ENCODE assay signal across 34 mouse cellular contexts in the genomic region with DNA sequence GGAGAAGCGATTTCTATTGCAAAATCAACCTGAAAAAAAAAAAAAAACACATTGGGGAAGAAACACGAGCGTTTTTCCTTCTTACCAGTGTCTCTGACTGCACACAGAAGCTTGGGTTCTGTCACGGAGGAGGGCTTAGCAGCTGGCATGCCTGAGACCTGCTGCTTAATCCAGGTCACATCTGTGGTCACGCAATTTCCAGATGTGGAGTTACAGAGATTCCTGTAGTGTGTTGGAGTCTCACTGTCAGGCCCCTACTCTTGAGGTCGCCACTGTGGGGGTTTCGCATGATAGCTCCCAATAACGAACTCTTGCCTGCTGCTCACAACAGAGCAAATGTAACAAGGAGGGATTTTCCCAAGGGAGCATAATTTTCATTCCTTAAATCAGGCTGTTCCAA. TPM values are rescaled to one million over a fixed set of nuclear protein-coding genes. Genes with fewer than 3 reads are reported as not detected.
DNase-seq lines count a peak whose midpoint lies in the region; ATAC-seq lines count a peak whose summit lies in the region.
"Had no signal": no experiment of that assay in that cellular context is flagged by ENCODE, and none has a peak within 500 bp of the region (broad histone marks: within the 10 kb centered on the region; RNA-seq: fewer than 3 reads in every experiment).

No protein-coding gene starts in this region.

- no peak overlapping the region for H3K4me2 ChIP-seq in limb, embryonic 11.5 days (ENCODE audit: low read depth, severe bottlenecking)
- H3K4me2 ChIP-seq in embryonic facial prominence, embryonic 14.5 days (ENCODE audit: low read depth, low read length): no peak overlapping the region
- H3K4me2 ChIP-seq: embryonic facial prominence, embryonic 12.5 days; forebrain, embryonic 13.5 days; heart, embryonic 12.5 days; heart, embryonic 15.5 days; hindbrain, embryonic 13.5 days; intestine, embryonic 15.5 days had no signal

- DNase-seq in limb, embryonic 11.5 days (ENCODE audit: low spot score): peak; percentile 75
- DNase-seq in limb, embryonic 10.5 days (ENCODE audit: low spot score): no peak
- peak; percentile 23 for DNase-seq in 3T3-L1 (ENCODE audit: low read depth, low spot score)
- DNase-seq in embryo, embryonic 11 days: peak; percentile 54
- DNase-seq in embryonic facial prominence, embryonic 14.5 days (ENCODE audit: low spot score): peak; percentile 37
- no peak for DNase-seq in cerebellum, postnatal 14 days
- DNase-seq in ovary, postnatal 14 days (ENCODE audit: low spot score): no peak
- DNase-seq in MN1 (ENCODE audit: low spot score): no peak
- DNase-seq: adrenal gland, adult 8-10 months; adrenal gland, postnatal 25 days; cerebellum, adult 18-20 months; cerebellum, adult 9-10 months; cerebellum, postnatal 25 days; gastrocnemius, postnatal 25 days; heart, adult 18-20 months; heart, postnatal 10 days; heart, postnatal 36 days; kidney, adult 11 months had no signal

- no peak overlapping the region for H3K27ac ChIP-seq in limb, embryonic 11.5 days (replicated peaks; ENCODE audit: low read depth, low read length)
- H3K27ac ChIP-seq in limb, embryonic 10.5 days: no peak overlapping the region
- H3K27ac ChIP-seq in embryonic facial prominence, embryonic 14.5 days (replicated peaks; ENCODE audit: low read depth, low read length): no peak overlapping the region
- H3K27ac ChIP-seq: embryonic facial prominence, embryonic 12.5 days; forebrain, embryonic 13.5 days; heart, embryonic 15.5 days; hindbrain, embryonic 10.5 days; hindbrain, embryonic 13.5 days; intestine, embryonic 15.5 days had no signal

- no peaks in the 10 kb centered on the region for H3K36me3 ChIP-seq in limb, embryonic 11.5 days (ENCODE audit: control insufficient read depth, insufficient read depth, low read length)
- H3K36me3 ChIP-seq in limb, embryonic 10.5 days: no peaks in the 10 kb centered on the region
- H3K36me3 ChIP-seq in embryonic facial prominence, embryonic 14.5 days (ENCODE audit: control insufficient read depth, insufficient read depth, low read length): no peaks in the 10 kb centered on the region
- H3K36me3 ChIP-seq: embryonic facial prominence, embryonic 12.5 days; heart, embryonic 12.5 days; heart, embryonic 15.5 days; hindbrain, embryonic 10.5 days; hindbrain, embryonic 13.5 days; intestine, embryonic 15.5 days had no signal

- H3K9me3 ChIP-seq in limb, embryonic 11.5 days (ENCODE audit: control insufficient read depth, low read length): no peaks in the 10 kb centered on the region
- H3K9me3 ChIP-seq in limb, embryonic 10.5 days (replicated peaks): no peaks in the 10 kb centered on the region
- H3K9me3 ChIP-seq in embryonic facial prominence, embryonic 14.5 days (ENCODE audit: control insufficient read depth, low read length): no peaks in the 10 kb centered on the region
- H3K9me3 ChIP-seq: embryonic facial prominence, embryonic 12.5 days; forebrain, embryonic 13.5 days; heart, embryonic 12.5 days; heart, embryonic 15.5 days; hindbrain, embryonic 10.5 days; hindbrain, embryonic 13.5 days; intestine, embryonic 15.5 days had no signal

- peak; percentile 49; the same call in 1 of the 2 replicates for ATAC-seq in limb, embryonic 11.5 days (ENCODE audit: insufficient number of reproducible peaks, low FRiP score, low TSS enrichment, low read depth)
- ATAC-seq in embryonic facial prominence, embryonic 14.5 days (ENCODE audit: low read depth): no peak
- ATAC-seq: activated CD4-positive, CD25-positive, alpha-beta regulatory T cell, adult 4 months; CD4-positive, CD25-positive, alpha-beta regulatory T cell, adult 4 months; forebrain, embryonic 13.5 days; forebrain, embryonic 16.5 days; hindbrain, embryonic 16.5 days; intestine, embryonic 15.5 days had no signal

- 20% methylated on average over 8 of the region's 8 CpGs for WGBS in limb, embryonic 11.5 days
- WGBS in limb, embryonic 10.5 days: 24% methylated on average over 8 of the region's 8 CpGs
- WGBS in embryonic facial prominence, embryonic 14.5 days: 15% methylated on average over 8 of the region's 8 CpGs

- peaks cover 27% of the 10 kb centered on the region for H3K27me3 ChIP-seq in limb, embryonic 11.5 days (ENCODE audit: control insufficient read depth, insufficient read depth, low read length)
- peaks cover 65% of the 10 kb centered on the region for H3K27me3 ChIP-seq in limb, embryonic 10.5 days (ENCODE audit: low read depth, poor library complexity, severe bottlenecking)
- peaks cover 31% of the 10 kb centered on the region for H3K27me3 ChIP-seq in embryonic facial prominence, embryonic 14.5 days (replicated peaks; ENCODE audit: control insufficient read depth, insufficient read depth, low read length)

- peaks cover 14% of the 10 kb centered on the region for H3K4me1 ChIP-seq in limb, embryonic 11.5 days (ENCODE audit: control insufficient read depth, insufficient read depth, low read length)
- peaks cover 53% of the 10 kb centered on the region for H3K4me1 ChIP-seq in limb, embryonic 10.5 days
- no peaks in the 10 kb centered on the region for H3K4me1 ChIP-seq in embryonic facial prominence, embryonic 14.5 days (ENCODE audit: control insufficient read depth, insufficient read depth, low read length)
- H3K4me1 ChIP-seq: forebrain, embryonic 13.5 days had no signal

- H3K4me3 ChIP-seq in limb, embryonic 11.5 days (ENCODE audit: low read depth, low read length): no peak overlapping the region
- H3K4me3 ChIP-seq in limb, embryonic 10.5 days: no peak overlapping the region
- no peak overlapping the region for H3K4me3 ChIP-seq in embryonic facial prominence, embryonic 14.5 days (ENCODE audit: low read depth, low read length)
- H3K4me3 ChIP-seq: embryonic facial prominence, embryonic 12.5 days; erythroblast, embryonic 14.5 days; forebrain, embryonic 13.5 days; heart, embryonic 12.5 days; heart, embryonic 15.5 days; hindbrain, embryonic 10.5 days; hindbrain, embryonic 13.5 days; intestine, embryonic 15.5 days had no signal

- no peak overlapping the region for H3K9ac ChIP-seq in limb, embryonic 11.5 days (ENCODE audit: low read length)
- no peak overlapping the region for H3K9ac ChIP-seq in embryonic facial prominence, embryonic 14.5 days (ENCODE audit: low read depth, low read length)
- H3K9ac ChIP-seq: embryonic facial prominence, embryonic 12.5 days; forebrain, embryonic 13.5 days; heart, embryonic 12.5 days; heart, embryonic 15.5 days; hindbrain, embryonic 13.5 days; intestine, embryonic 15.5 days had no signal

RNA-seq across cellular contexts. Expression of gene Tspear, which starts 2.2 kb away (rescaled TPM):
- 0.45 and 0.84 TPM in 2 replicates for polyA plus RNA-seq in limb, embryonic 11.5 days (2014; fragmentation: Nextera tagmentation; extraction: Ambion mirVana)
- polyA plus RNA-seq in limb, embryonic 10.5 days (2016; fragmentation: Nextera tagmentation; extraction: Ambion mirVana): 0.59 and 0.74 TPM in 2 replicates
- 1.0 and 1.3 TPM in 2 replicates for polyA plus RNA-seq in embryonic facial prominence, embryonic 14.5 days (2014; fragmentation: Nextera tagmentation; extraction: Ambion mirVana)
- polyA plus RNA-seq: C2C12; erythroblast, embryonic 14.5 days; heart, embryonic 12.5 days; heart, embryonic 15.5 days had no signal

RNA-seq across cellular contexts. Expression of gene Gm19402, which starts 6.4 kb away (rescaled TPM):
- not detected in 2 replicates for polyA plus RNA-seq in limb, embryonic 11.5 days (2014; fragmentation: Nextera tagmentation; extraction: Ambion mirVana)
- not detected in 2 replicates for polyA plus RNA-seq in limb, embryonic 10.5 days (2016; fragmentation: Nextera tagmentation; extraction: Ambion mirVana)
- polyA plus RNA-seq in embryonic facial prominence, embryonic 14.5 days (2014; fragmentation: Nextera tagmentation; extraction: Ambion mirVana): not detected in 2 replicates
- polyA plus RNA-seq: activated CD4-positive, CD25-positive, alpha-beta regulatory T cell, adult 4 months; brain, embryonic 14.5 days; C2C12; CD4-positive, CD25-positive, alpha-beta regulatory T cell, adult 4 months; embryonic facial prominence, embryonic 12.5 days; erythroblast, embryonic 14.5 days; forebrain, embryonic 13.5 days; forebrain, embryonic 16.5 days; frontal cortex, adult 2 months; gonadal fat pad, adult 2 months; heart, embryonic 12.5 days; heart, embryonic 15.5 days; hindbrain, embryonic 10.5 days; hindbrain, embryonic 13.5 days; hindbrain, embryonic 16.5 days; intestine, embryonic 15.5 days had no signal

RNA-seq across cellular contexts. Expression of gene Gm9508, which starts 12.9 kb away (rescaled TPM):
- polyA plus RNA-seq in limb, embryonic 11.5 days (2014; fragmentation: Nextera tagmentation; extraction: Ambion mirVana): not detected in 2 replicates
- polyA plus RNA-seq in limb, embryonic 10.5 days (2016; fragmentation: Nextera tagmentation; extraction: Ambion mirVana): not detected in 2 replicates
- not detected in 2 replicates for polyA plus RNA-seq in embryonic facial prominence, embryonic 14.5 days (2014; fragmentation: Nextera tagmentation; extraction: Ambion mirVana)
- polyA plus RNA-seq: activated CD4-positive, CD25-positive, alpha-beta regulatory T cell, adult 4 months; brain, embryonic 14.5 days; C2C12; CD4-positive, CD25-positive, alpha-beta regulatory T cell, adult 4 months; embryonic facial prominence, embryonic 12.5 days; erythroblast, embryonic 14.5 days; forebrain, embryonic 13.5 days; forebrain, embryonic 16.5 days; frontal cortex, adult 2 months; gonadal fat pad, adult 2 months; heart, embryonic 12.5 days; heart, embryonic 15.5 days; hindbrain, embryonic 10.5 days; hindbrain, embryonic 13.5 days; hindbrain, embryonic 16.5 days; intestine, embryonic 15.5 days had no signal

RNA-seq across cellular contexts. Expression of gene Gm10272, which starts 22.2 kb away (rescaled TPM):
- polyA plus RNA-seq in limb, embryonic 11.5 days (2014; fragmentation: Nextera tagmentation; extraction: Ambion mirVana): not detected in 2 replicates
- not detected in 2 replicates for polyA plus RNA-seq in limb, embryonic 10.5 days (2016; fragmentation: Nextera tagmentation; extraction: Ambion mirVana)
- not detected in 2 replicates for polyA plus RNA-seq in embryonic facial prominence, embryonic 14.5 days (2014; fragmentation: Nextera tagmentation; extraction: Ambion mirVana)
- polyA plus RNA-seq: activated CD4-positive, CD25-positive, alpha-beta regulatory T cell, adult 4 months; brain, embryonic 14.5 days; C2C12; CD4-positive, CD25-positive, alpha-beta regulatory T cell, adult 4 months; embryonic facial prominence, embryonic 12.5 days; erythroblast, embryonic 14.5 days; forebrain, embryonic 13.5 days; forebrain, embryonic 16.5 days; frontal cortex, adult 2 months; gonadal fat pad, adult 2 months; heart, embryonic 12.5 days; heart, embryonic 15.5 days; hindbrain, embryonic 10.5 days; hindbrain, embryonic 13.5 days; hindbrain, embryonic 16.5 days; intestine, embryonic 15.5 days had no signal

RNA-seq across cellular contexts. Expression of gene Gm10024, which starts 27.1 kb away (rescaled TPM):
- not detected in 2 replicates for polyA plus RNA-seq in limb, embryonic 11.5 days (2014; fragmentation: Nextera tagmentation; extraction: Ambion mirVana)
- polyA plus RNA-seq in limb, embryonic 10.5 days (2016; fragmentation: Nextera tagmentation; extraction: Ambion mirVana): not detected in 2 replicates
- 0.57 TPM in 1 of 2 replicates, not detected in the other for polyA plus RNA-seq in embryonic facial prominence, embryonic 14.5 days (2014; fragmentation: Nextera tagmentation; extraction: Ambion mirVana)
- polyA plus RNA-seq: activated CD4-positive, CD25-positive, alpha-beta regulatory T cell, adult 4 months; brain, embryonic 14.5 days; C2C12; CD4-positive, CD25-positive, alpha-beta regulatory T cell, adult 4 months; embryonic facial prominence, embryonic 12.5 days; erythroblast, embryonic 14.5 days; forebrain, embryonic 13.5 days; forebrain, embryonic 16.5 days; frontal cortex, adult 2 months; gonadal fat pad, adult 2 months; heart, embryonic 12.5 days; heart, embryonic 15.5 days; hindbrain, embryonic 10.5 days; hindbrain, embryonic 13.5 days; hindbrain, embryonic 16.5 days; intestine, embryonic 15.5 days had no signal

Comparison
In these comparisons a context has a peak if more than half of its experiments do, and no peak if none do; other contexts are left out.
1. DNase-seq: peak in limb, embryonic 11.5 days (single experiment), 3T3-L1 (single experiment), embryo, embryonic 11 days (single experiment) and embryonic facial prominence, embryonic 14.5 days (single experiment); none in limb, embryonic 10.5 days (single experiment), cerebellum, postnatal 14 days (0 of 2), ovary, postnatal 14 days (single experiment) and MN1 (single experiment).